Mouse (Mus musculus) kidney, embryonic 16.5 days (tissue): ENCODE results near the gene Traf3ip3. TPM values are rescaled to one million over a fixed set of nuclear protein-coding genes. Genes with fewer than 3 reads are reported as not detected.

ENCODE experiments used
- ATAC-seq: fragments of 200-750 bp; cut with Nextera tagmentation; 2 replicates; pipeline ENCODE4 v1.8.0; 2017; ENCODE audit warnings: moderate TSS enrichment; ENCODE audit not compliant: low FRiP score, low TSS enrichment
- H3K27ac ChIP-seq: fragments of 300-500 bp; sonication (generic); 2 replicates; pipeline ENCODE4 v1.5.1; 2014; ENCODE audit warnings: low read length
- H3K27me3 ChIP-seq: fragments of 300-500 bp; sonication (generic); 2 replicates; pipeline ENCODE4 v1.6.1; 2014; ENCODE audit warnings: low read length, control low read depth, mixed read lengths; ENCODE audit not compliant: insufficient read depth
- H3K36me3 ChIP-seq: fragments of 300-500 bp; sonication (generic); 2 replicates; pipeline ENCODE4 v1.6.1; 2014; ENCODE audit warnings: low read length, control low read depth, mixed read lengths; ENCODE audit not compliant: insufficient read depth
- H3K4me1 ChIP-seq: fragments of 300-500 bp; sonication (generic); 2 replicates; pipeline ENCODE4 v1.6.1; 2014; ENCODE audit warnings: low read length, control low read depth, mixed read lengths; ENCODE audit not compliant: insufficient read depth
- H3K4me2 ChIP-seq: fragments of 300-500 bp; sonication (generic); replicated peaks from 2 replicates; pipeline ENCODE4 v1.6.1; 2014; ENCODE audit warnings: low read depth, low read length
- H3K4me3 ChIP-seq: fragments of 300-500 bp; sonication (generic); 2 replicates; pipeline ENCODE4 v1.5.1; 2014; ENCODE audit warnings: mild to moderate bottlenecking, low read length
- H3K9ac ChIP-seq: fragments of 300-500 bp; sonication (generic); replicated peaks from 2 replicates; pipeline ENCODE4 v1.6.1; 2014; ENCODE audit warnings: low read length
- H3K9me3 ChIP-seq: fragments of 300-500 bp; sonication (generic); 2 replicates; pipeline ENCODE4 v1.6.1; 2016; ENCODE audit warnings: low read length, control low read depth
- WGBS: fragments of 180-500 bp; shearing (Covaris S2); extraction: QIAGEN DNeasy Blood & Tissue Kit; methylation state at CpG from one replicate; pipeline ENCODE4 v1.1.7; 2014; 5-methylcytosine and 5-hydroxymethylcytosine counted together
- polyA plus RNA-seq: library from polyadenylated mRNA; unstranded; fragments of >200 nt; fragmentation: Nextera tagmentation; extraction: Ambion mirVana; gene quantifications from 2 replicates; pipeline ENCODE4 v1.2.1, GENCODE M21; 2015

Gene Traf3ip3
- 2.0 and 2.1 TPM in 2 replicates for polyA plus RNA-seq

GRCm38 (mm10) chr1:193201383-193201778 is at the start of gene Traf3ip3:
TSS of gene Traf3ip3 (minus strand) at chr1:193201703.
- no peak within 1 kb of the TSS for H3K9ac ChIP-seq
- no peak within 1 kb of the TSS for H3K27ac ChIP-seq
- H3K36me3 ChIP-seq = no peaks in the 10 kb centered on the region
- 52% methylated on average over 5 of the region's 5 CpGs for WGBS
- no peaks in the 10 kb centered on the region for H3K27me3 ChIP-seq
- no peak for ATAC-seq
- no peaks in the 10 kb centered on the region for H3K4me1 ChIP-seq
- no peak within 1 kb of the TSS for H3K4me2 ChIP-seq
- no peak within 1 kb of the TSS for H3K4me3 ChIP-seq
- no peaks in the 10 kb centered on the region for H3K9me3 ChIP-seq

GRCm38 (mm10) chr1:193250026-193250425 is 48.5 kb upstream of the Traf3ip3 start:
- no peak overlapping the region for H3K27ac ChIP-seq
- WGBS = 79% methylated on average over 2 of the region's 2 CpGs
- peaks cover 13% of the 10 kb centered on the region; the same call in 1 of the 2 replicates for H3K4me1 ChIP-seq
- H3K4me3 ChIP-seq = no peak overlapping the region
- no peak overlapping the region for H3K4me2 ChIP-seq
- peaks cover 4% of the 10 kb centered on the region; the same call in 1 of the 2 replicates for H3K9me3 ChIP-seq
- no peak overlapping the region for H3K9ac ChIP-seq
- ATAC-seq = no peak
- H3K27me3 ChIP-seq = no peaks in the 10 kb centered on the region
- H3K36me3 ChIP-seq = no peaks in the 10 kb centered on the region

GRCm38 (mm10) chr1:193244235-193244634 is 42.7 kb upstream of the Traf3ip3 start:
- no peaks in the 10 kb centered on the region for H3K27me3 ChIP-seq
- H3K9ac ChIP-seq = no peak overlapping the region
- no peaks in the 10 kb centered on the region for H3K9me3 ChIP-seq
- no peak overlapping the region for H3K4me3 ChIP-seq
- H3K36me3 ChIP-seq = no peaks in the 10 kb centered on the region
- ATAC-seq = no peak
- 0 out of 2 replicates have a peak, but pooled peaks cover 3% of the 10 kb centered on the region for H3K4me1 ChIP-seq
- H3K27ac ChIP-seq = no peak overlapping the region
- H3K4me2 ChIP-seq = no peak overlapping the region
- 86% methylated on average over 6 of the region's 6 CpGs for WGBS

- Histone ChIP-seq H3K4me1 (0 out of 2 replicates have a peak, but pooled peaks cover 3% of the 10 kb centered on the region), H3K27me3 (no peaks in the 10 kb centered on the region), H3K9me3 (no peaks in the 10 kb centered on the region), H3K36me3 (no peaks in the 10 kb centered on the region), H3K4me3 (no peak overlapping the region), H3K4me2 (no peak overlapping the region), H3K27ac (peak overlapping the region; percentile 7; the same call in 1 of the 2 replicates), H3K9ac (no peak overlapping the region)
- WGBS = 58% methylated on average over 10 of the region's 10 CpGs
- no peak for ATAC-seq
Measured at GRCm38 (mm10) chr1:193243571-193244193, 42.2 kb upstream of the Traf3ip3 start.

- Histone ChIP-seq H3K36me3 (no peaks in the 10 kb centered on the region), H3K4me1 (0 out of 2 replicates have a peak, but pooled peaks cover 3% of the 10 kb centered on the region), H3K4me2 (no peak overlapping the region), H3K9me3 (no peaks in the 10 kb centered on the region), H3K4me3 (no peak overlapping the region), H3K27ac (no peak overlapping the region), H3K9ac (no peak overlapping the region), H3K27me3 (no peaks in the 10 kb centered on the region)
- no peak for ATAC-seq
- WGBS = 60% methylated on average over 4 of the region's 4 CpGs
Measured at GRCm38 (mm10) chr1:193242863-193243262, 41.4 kb upstream of the Traf3ip3 start.

GRCm38 (mm10) chr1:193242238-193242637 is 40.7 kb upstream of the Traf3ip3 start:
- no peak overlapping the region for H3K9ac ChIP-seq
- no peaks in the 10 kb centered on the region for H3K36me3 ChIP-seq
- H3K4me2 ChIP-seq = no peak overlapping the region
- no peak for ATAC-seq
- H3K9me3 ChIP-seq = no peaks in the 10 kb centered on the region
- H3K27ac ChIP-seq = no peak overlapping the region
- no peaks in the 10 kb centered on the region for H3K27me3 ChIP-seq
- no peak overlapping the region for H3K4me3 ChIP-seq
- H3K4me1 ChIP-seq = 0 out of 2 replicates have a peak, but pooled peaks cover 3% of the 10 kb centered on the region
- 67% methylated on average over 8 of the region's 8 CpGs for WGBS

GRCm38 (mm10) chr1:193241436-193241835 is 39.9 kb upstream of the Traf3ip3 start:
- Histone ChIP-seq H3K4me2 (no peak overlapping the region), H3K4me1 (0 out of 2 replicates have a peak, but pooled peaks cover 3% of the 10 kb centered on the region), H3K36me3 (no peaks in the 10 kb centered on the region), H3K27me3 (no peaks in the 10 kb centered on the region), H3K9ac (no peak overlapping the region), H3K27ac (no peak overlapping the region), H3K4me3 (no peak overlapping the region), H3K9me3 (no peaks in the 10 kb centered on the region)
- 78% methylated on average over 4 of the region's 4 CpGs for WGBS
- ATAC-seq = no peak

GRCm38 (mm10) chr1:193238426-193238825 is 36.9 kb upstream of the Traf3ip3 start:
- peaks cover 3% of the 10 kb centered on the region; the same call in 1 of the 2 replicates for H3K4me1 ChIP-seq
- no peak for ATAC-seq

GRCm38 (mm10) chr1:193234930-193235329 is 33.4 kb upstream of the Traf3ip3 start:
- Histone ChIP-seq H3K4me2 (no peak overlapping the region), H3K27me3 (no peaks in the 10 kb centered on the region), H3K4me3 (no peak overlapping the region), H3K9ac (no peak overlapping the region), H3K9me3 (no peaks in the 10 kb centered on the region), H3K27ac (peak overlapping the region; percentile 19), H3K4me1 (peaks cover 2% of the 10 kb centered on the region), H3K36me3 (no peaks in the 10 kb centered on the region)
- ATAC-seq = 0 out of 2 replicates have a peak, but pooled peaks have one; percentile 37
- 58% methylated on average over 7 of the region's 7 CpGs for WGBS

More at GRCm38 (mm10) chr1:193238426-193238825, 36.9 kb upstream of the Traf3ip3 start:
- Histone ChIP-seq H3K27ac (no peak overlapping the region), H3K36me3 (no peaks in the 10 kb centered on the region), H3K4me3 (no peak overlapping the region), H3K4me2 (no peak overlapping the region), H3K9ac (no peak overlapping the region), H3K27me3 (no peaks in the 10 kb centered on the region), H3K9me3 (no peaks in the 10 kb centered on the region)
- WGBS = 53% methylated on average over 4 of the region's 4 CpGs

- ATAC-seq = no peak
- peak overlapping the region; percentile 19; the same call in 1 of the 2 replicates for H3K27ac ChIP-seq
- H3K36me3 ChIP-seq = no peaks in the 10 kb centered on the region
- WGBS = 88% methylated on average over 2 of the region's 2 CpGs
- H3K27me3 ChIP-seq = no peaks in the 10 kb centered on the region
- H3K9me3 ChIP-seq = no peaks in the 10 kb centered on the region
- no peak overlapping the region for H3K9ac ChIP-seq
- peaks cover 2% of the 10 kb centered on the region for H3K4me1 ChIP-seq
- H3K4me3 ChIP-seq = no peak overlapping the region
- no peak overlapping the region for H3K4me2 ChIP-seq
Measured at GRCm38 (mm10) chr1:193234130-193234645, 32.7 kb upstream of the Traf3ip3 start.
